Mouse (Mus musculus) G1E (cell line): Measurements from ENCODE around the gene Crlf1.

ENCODE experiments used
- CTCF ChIP-seq: IDR thresholded peaks from 2 replicates; pipeline ENCODE4 v1.5.1; 2012; ENCODE audit warnings: low read depth, low read length, inconsistent platforms, mixed read lengths
- POLR2AphosphoS5 ChIP-seq: IDR thresholded peaks from 2 replicates; pipeline ENCODE4 v1.6.1; 2012; ENCODE audit warnings: low read depth, low read length, inconsistent platforms; ENCODE audit not compliant: insufficient replicate concordance

GRCm38 (mm10) chr8:70535701-70536100 lies 42.7 kb downstream of the Crlf1 start:
- TF ChIP-seq CTCF = no peak
- TF ChIP-seq POLR2AphosphoS5 = no peak
